Mouse (Mus musculus) kidney, adult 8-10 months (tissue): ENCODE measurements around the gene Amy2a3.
"Not testable (repeated sequence)": the region's sequence is repeated elsewhere in the genome, so short reads cannot be mapped to it uniquely, and the experiment has no call there.

ENCODE experiments used
- DNase-seq, 2 experiments: peaks; one replicate each; pipeline ENCODE4 v3.0.0; 2022

The Amy2a3 gene

DNA sequence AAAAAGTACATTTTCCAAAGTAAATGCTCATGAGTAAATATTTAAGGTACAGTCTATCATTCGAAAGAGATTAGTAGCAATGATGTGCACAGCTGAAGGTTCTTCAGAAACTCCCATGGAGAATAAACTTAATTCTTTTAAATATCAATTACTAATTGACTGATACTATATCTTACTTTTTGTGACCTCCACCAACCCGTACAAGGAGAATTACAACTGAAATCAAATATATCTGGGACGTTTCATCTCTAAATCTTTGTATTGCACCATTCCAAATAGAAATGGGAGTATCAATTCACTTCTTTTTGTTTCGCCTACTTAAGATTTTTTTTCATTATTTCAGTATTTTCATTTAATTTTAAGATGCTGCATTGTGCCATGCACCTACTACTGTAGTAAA is at the start of gene Amy2a3:
Gene Amy2a3 (minus strand): TSS at position 101 of the 400 bp plus-strand sequence.
- not testable (repeated sequence) for DNase-seq

DNA sequence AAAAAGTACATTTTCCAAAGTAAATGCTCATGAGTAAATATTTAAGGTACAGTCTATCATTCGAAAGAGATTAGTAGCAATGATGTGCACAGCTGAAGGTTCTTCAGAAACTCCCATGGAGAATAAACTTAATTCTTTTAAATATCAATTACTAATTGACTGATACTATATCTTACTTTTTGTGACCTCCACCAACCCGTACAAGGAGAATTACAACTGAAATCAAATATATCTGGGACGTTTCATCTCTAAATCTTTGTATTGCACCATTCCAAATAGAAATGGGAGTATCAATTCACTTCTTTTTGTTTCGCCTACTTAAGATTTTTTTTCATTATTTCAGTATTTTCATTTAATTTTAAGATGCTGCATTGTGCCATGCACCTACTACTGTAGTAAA is 32.7 kb upstream of the Amy2a3 start, which contains the start of gene Amy2a2:
Gene Amy2a2 (minus strand): TSS at position 101 of the 400 bp plus-strand sequence.
- not testable (repeated sequence) for DNase-seq

DNA sequence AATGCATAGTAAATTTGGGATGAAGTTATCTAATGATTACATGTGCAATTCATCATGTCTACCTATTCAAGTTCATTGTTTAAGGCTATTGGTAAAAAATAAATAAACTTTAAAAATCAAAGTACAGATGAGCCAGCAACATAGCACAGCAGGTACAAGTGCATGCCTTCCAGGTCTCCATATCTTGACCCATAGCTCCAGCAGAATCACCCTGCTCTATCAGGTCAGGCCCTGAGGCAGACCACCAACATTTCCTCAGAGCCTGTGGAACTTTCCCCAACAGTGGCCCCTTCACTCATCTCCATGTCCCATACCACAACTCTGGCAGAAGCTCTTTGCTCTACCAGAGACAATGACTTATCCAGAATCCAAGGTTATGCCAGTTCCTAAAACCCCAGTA is 21.6 kb upstream of the Amy2a3 start:
- DNase-seq: not testable (repeated sequence)

- not testable (repeated sequence) for DNase-seq
These were observed 10.9 kb downstream of the Amy2a3 start for GRCm38 (mm10) chr3:113312937-113313336.

- not testable (repeated sequence) for DNase-seq
These were observed 32.5 kb downstream of the Amy2a3 start, which contains the start of gene Amy2a4 for GRCm38 (mm10) chr3:113291349-113291748. Gene Amy2a4, minus strand, starts transcription at chr3:113291449.

DNA sequence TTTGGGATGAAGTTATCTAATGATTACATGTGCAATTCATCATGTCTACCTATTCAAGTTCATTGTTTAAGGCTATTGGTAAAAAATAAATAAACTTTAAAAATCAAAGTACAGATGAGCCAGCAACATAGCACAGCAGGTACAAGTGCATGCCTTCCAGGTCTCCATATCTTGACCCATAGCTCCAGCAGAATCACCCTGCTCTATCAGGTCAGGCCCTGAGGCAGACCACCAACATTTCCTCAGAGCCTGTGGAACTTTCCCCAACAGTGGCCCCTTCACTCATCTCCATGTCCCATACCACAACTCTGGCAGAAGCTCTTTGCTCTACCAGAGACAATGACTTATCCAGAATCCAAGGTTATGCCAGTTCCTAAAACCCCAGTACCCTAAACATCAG is 43.6 kb downstream of the Amy2a3 start:
- not testable (repeated sequence) for DNase-seq

DNA sequence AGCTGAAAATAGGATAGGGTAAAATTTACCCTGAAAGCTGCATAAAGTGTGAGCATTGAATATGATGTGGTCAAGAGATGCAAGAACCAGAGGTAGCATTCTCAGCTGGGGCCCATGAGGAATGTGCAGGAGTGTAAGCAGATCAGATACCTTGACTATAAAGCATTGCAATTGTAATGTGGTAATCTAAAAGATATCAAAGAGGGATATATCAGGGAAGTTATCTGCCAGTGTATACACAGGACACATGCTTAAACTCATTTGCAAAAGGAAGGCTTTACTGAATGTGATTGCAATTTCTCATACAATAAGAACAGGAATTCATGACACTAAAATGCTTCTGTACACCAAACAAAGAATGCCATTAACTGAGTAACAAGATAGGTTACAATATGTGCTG is 44.3 kb downstream of the Amy2a3 start:
- DNase-seq: not testable (repeated sequence)
